Mouse (Mus musculus) limb, embryonic 12.5 days (tissue): Measurements from ENCODE around the gene Gcn1l1. TPM values are rescaled to one million over a fixed set of nuclear protein-coding genes. Genes with fewer than 3 reads are reported as not detected.

Experiments
- ATAC-seq: fragments of 200-750 bp; cut with Nextera tagmentation; 2 replicates; pipeline ENCODE4 v1.8.0; 2017; ENCODE audit warnings: low read depth, moderate TSS enrichment; ENCODE audit not compliant: insufficient number of reproducible peaks, insufficient read depth, low FRiP score, low TSS enrichment
- H3K27ac ChIP-seq: fragments of 300-500 bp; sonication (generic); 2 replicates; pipeline ENCODE4 v1.5.1; 2016; ENCODE audit warnings: mild to moderate bottlenecking, moderate library complexity
- H3K27me3 ChIP-seq: fragments of 300-500 bp; sonication (generic); 2 replicates; pipeline ENCODE4 v1.6.1; 2016; ENCODE audit warnings: mild to moderate bottlenecking, moderate library complexity
- H3K36me3 ChIP-seq: fragments of 300-500 bp; sonication (generic); 2 replicates; pipeline ENCODE4 v1.6.1; 2016; ENCODE audit warnings: mild to moderate bottlenecking, moderate library complexity
- H3K4me1 ChIP-seq: fragments of 300-500 bp; sonication (generic); replicated peaks from 2 replicates; pipeline ENCODE4 v1.6.1; 2016
- H3K4me2 ChIP-seq: fragments of 300-500 bp; sonication (generic); 2 replicates; pipeline ENCODE4 v1.6.1; 2016; ENCODE audit warnings: mild to moderate bottlenecking, moderate library complexity
- H3K4me3 ChIP-seq: fragments of 300-500 bp; sonication (generic); replicated peaks from 2 replicates; pipeline ENCODE4 v1.5.1; 2016; ENCODE audit warnings: mild to moderate bottlenecking
- H3K9ac ChIP-seq: fragments of 300-500 bp; sonication (generic); replicated peaks from 2 replicates; pipeline ENCODE4 v1.6.1; 2016; ENCODE audit warnings: mild to moderate bottlenecking, moderate library complexity
- H3K9me3 ChIP-seq: fragments of 300-500 bp; sonication (generic); 2 replicates; pipeline ENCODE4 v1.6.1; 2016; ENCODE audit warnings: mild to moderate bottlenecking, moderate library complexity
- WGBS: fragments of 180-500 bp; shearing (Covaris S2); methylation state at CpG from one replicate; pipeline ENCODE4 v1.1.7; 2016; 5-methylcytosine and 5-hydroxymethylcytosine counted together
- polyA plus RNA-seq: library from polyadenylated mRNA; unstranded; fragments of >200 nt; fragmentation: Nextera tagmentation; extraction: Ambion mirVana; gene quantifications from 2 replicates; pipeline ENCODE4 v1.2.1, GENCODE M21; 2016

Gcn1l1 gene
- polyA plus RNA-seq, 1 experiment from 2014 or later = 57.4 TPM

- H3K36me3 ChIP-seq = peaks cover 50% of the 10 kb centered on the region
- 87% methylated on average over 7 of the region's 7 CpGs for WGBS
- no peak for ATAC-seq
Observed at GRCm38 (mm10) chr5:115622686-115623085, 57.6 kb downstream of the Gcn1l1 start.

GRCm38 (mm10) chr5:115623694-115624440, 58.8 kb downstream of the Gcn1l1 start:
- no peak overlapping the region for H3K4me2 ChIP-seq
- H3K36me3 ChIP-seq = peaks cover 38% of the 10 kb centered on the region
- no peak overlapping the region; the same call in 1 of the 2 replicates for H3K27ac ChIP-seq
- no peak for ATAC-seq
- no peaks in the 10 kb centered on the region for H3K4me1 ChIP-seq
- WGBS = 88% methylated on average over 9 of the region's 9 CpGs
- no peaks in the 10 kb centered on the region for H3K9me3 ChIP-seq
- no peak overlapping the region for H3K9ac ChIP-seq
- no peaks in the 10 kb centered on the region for H3K27me3 ChIP-seq
- H3K4me3 ChIP-seq = no peak overlapping the region

More at GRCm38 (mm10) chr5:115622686-115623085, 57.6 kb downstream of the Gcn1l1 start:
- Histone ChIP-seq H3K9ac (no peak overlapping the region), H3K4me2 (no peak overlapping the region), H3K27me3 (no peaks in the 10 kb centered on the region), H3K9me3 (no peaks in the 10 kb centered on the region), H3K4me3 (no peak overlapping the region), H3K27ac (no peak overlapping the region), H3K4me1 (no peaks in the 10 kb centered on the region)

GRCm38 (mm10) chr5:115626237-115626886, 61.3 kb downstream of the Gcn1l1 start:
- no peaks in the 10 kb centered on the region for H3K27me3 ChIP-seq

GRCm38 (mm10) chr5:115628083-115628482, 63.0 kb downstream of the Gcn1l1 start:
- WGBS = 75% methylated on average over 8 of the region's 8 CpGs
- Histone ChIP-seq H3K27ac (no peak overlapping the region), H3K4me3 (no peak overlapping the region), H3K27me3 (no peaks in the 10 kb centered on the region), H3K36me3 (peaks cover 2% of the 10 kb centered on the region; the same call in 1 of the 2 replicates), H3K9ac (no peak overlapping the region), H3K4me1 (peaks cover 17% of the 10 kb centered on the region), H3K9me3 (no peaks in the 10 kb centered on the region), H3K4me2 (no peak overlapping the region)
- no peak for ATAC-seq

More at GRCm38 (mm10) chr5:115626237-115626886, 61.3 kb downstream of the Gcn1l1 start:
- Histone ChIP-seq H3K4me2 (no peak overlapping the region), H3K9me3 (no peaks in the 10 kb centered on the region), H3K9ac (no peak overlapping the region), H3K27ac (no peak overlapping the region), H3K4me1 (peaks cover 9% of the 10 kb centered on the region), H3K4me3 (no peak overlapping the region), H3K36me3 (peaks cover 14% of the 10 kb centered on the region; the same call in 1 of the 2 replicates)
- 87% methylated on average over 10 of the region's 10 CpGs for WGBS
- ATAC-seq = no peak

GRCm38 (mm10) chr5:115629672-115630071, 64.6 kb downstream of the Gcn1l1 start:
- H3K9ac ChIP-seq = no peak overlapping the region
- ATAC-seq = no peak
- 87% methylated on average over 4 of the region's 4 CpGs for WGBS

GRCm38 (mm10) chr5:115630291-115630690, 65.2 kb downstream of the Gcn1l1 start:
- H3K4me2 ChIP-seq = peak overlapping the region; percentile 79; the same call in 1 of the 2 replicates
- no peak overlapping the region for H3K27ac ChIP-seq
- peaks cover 5% of the 10 kb centered on the region for H3K36me3 ChIP-seq
- ATAC-seq = no peak
- peak overlapping the region; percentile 90; the same call in 1 of the 2 replicates for H3K9ac ChIP-seq
- no peaks in the 10 kb centered on the region for H3K27me3 ChIP-seq
- no peaks in the 10 kb centered on the region for H3K9me3 ChIP-seq
- peak overlapping the region; percentile 85; the same call in 1 of the 2 replicates for H3K4me3 ChIP-seq
- WGBS = 45% methylated on average over 5 of the region's 5 CpGs
- peaks cover 23% of the 10 kb centered on the region for H3K4me1 ChIP-seq

More at GRCm38 (mm10) chr5:115629672-115630071, 64.6 kb downstream of the Gcn1l1 start:
- H3K4me2 ChIP-seq = no peak overlapping the region
- peaks cover 23% of the 10 kb centered on the region for H3K4me1 ChIP-seq
- H3K4me3 ChIP-seq = no peak overlapping the region
- no peaks in the 10 kb centered on the region for H3K9me3 ChIP-seq
- H3K36me3 ChIP-seq = peaks cover 5% of the 10 kb centered on the region
- H3K27ac ChIP-seq = no peak overlapping the region
- H3K27me3 ChIP-seq = no peaks in the 10 kb centered on the region

- H3K27ac ChIP-seq = peak within 1 kb of the TSS; percentile 83
- H3K4me1 ChIP-seq = peaks cover 23% of the 10 kb centered on the region
- H3K27me3 ChIP-seq = no peaks in the 10 kb centered on the region
- H3K36me3 ChIP-seq = peaks cover 5% of the 10 kb centered on the region
- H3K9ac ChIP-seq = peak within 1 kb of the TSS; percentile 90
- no peaks in the 10 kb centered on the region for H3K9me3 ChIP-seq
- peak; percentile 62 for ATAC-seq
- H3K4me3 ChIP-seq = peak within 1 kb of the TSS; percentile 85
- 1% methylated on average over 67 of the region's 125 CpGs for WGBS
- H3K4me2 ChIP-seq = peak within 1 kb of the TSS; percentile 79
Observed at GRCm38 (mm10) chr5:115631505-115632357, 66.7 kb downstream of the Gcn1l1 start, which contains the start of gene Rab35. Gene Rab35 (plus strand): TSS chr5:115631908.

GRCm38 (mm10) chr5:115632358-115632714, 67.3 kb downstream of the Gcn1l1 start:
- ATAC-seq = no peak
- Histone ChIP-seq H3K27ac (peak overlapping the region; percentile 83), H3K27me3 (no peaks in the 10 kb centered on the region), H3K36me3 (peaks cover 7% of the 10 kb centered on the region), H3K9ac (peak overlapping the region; percentile 90), H3K4me2 (peak overlapping the region; percentile 79), H3K9me3 (no peaks in the 10 kb centered on the region), H3K4me3 (peak overlapping the region; percentile 85), H3K4me1 (peaks cover 23% of the 10 kb centered on the region)
- WGBS = 3% methylated on average over 29 of the region's 30 CpGs

- WGBS = 68% methylated on average over 4 of the region's 4 CpGs
- H3K9me3 ChIP-seq = no peaks in the 10 kb centered on the region
- peak overlapping the region; percentile 85 for H3K4me3 ChIP-seq
- H3K36me3 ChIP-seq = peaks cover 14% of the 10 kb centered on the region
- no peak overlapping the region for H3K27ac ChIP-seq
- H3K4me1 ChIP-seq = peaks cover 23% of the 10 kb centered on the region
- no peaks in the 10 kb centered on the region for H3K27me3 ChIP-seq
- no peak for ATAC-seq
- H3K9ac ChIP-seq = 0 out of 2 replicates have a peak overlapping the region, but pooled peaks have one; percentile 90
- peak overlapping the region; percentile 79 for H3K4me2 ChIP-seq
Observed at GRCm38 (mm10) chr5:115633060-115633459, 68.0 kb downstream of the Gcn1l1 start.

GRCm38 (mm10) chr5:115634046-115634445, 69.0 kb downstream of the Gcn1l1 start:
- peaks cover 24% of the 10 kb centered on the region for H3K36me3 ChIP-seq
- ATAC-seq = no peak
- no peak overlapping the region for H3K27ac ChIP-seq
- peaks cover 23% of the 10 kb centered on the region for H3K4me1 ChIP-seq
- H3K9me3 ChIP-seq = no peaks in the 10 kb centered on the region
- H3K4me3 ChIP-seq = no peak overlapping the region
- H3K27me3 ChIP-seq = no peaks in the 10 kb centered on the region
- WGBS = 94% methylated on average over 8 of the region's 8 CpGs
- H3K9ac ChIP-seq = no peak overlapping the region
- no peak overlapping the region for H3K4me2 ChIP-seq
